Mouse (Mus musculus) cerebellum, adult 8-10 months (tissue): Measurements from ENCODE around the gene Cmtr1.
A peak's percentile ranks its signal among the peaks of the same experiment; 100 is the strongest.

Experiments used
- DNase-seq: peaks from one replicate; pipeline ENCODE4 v3.0.0; 2022

Gene Cmtr1

DNA sequence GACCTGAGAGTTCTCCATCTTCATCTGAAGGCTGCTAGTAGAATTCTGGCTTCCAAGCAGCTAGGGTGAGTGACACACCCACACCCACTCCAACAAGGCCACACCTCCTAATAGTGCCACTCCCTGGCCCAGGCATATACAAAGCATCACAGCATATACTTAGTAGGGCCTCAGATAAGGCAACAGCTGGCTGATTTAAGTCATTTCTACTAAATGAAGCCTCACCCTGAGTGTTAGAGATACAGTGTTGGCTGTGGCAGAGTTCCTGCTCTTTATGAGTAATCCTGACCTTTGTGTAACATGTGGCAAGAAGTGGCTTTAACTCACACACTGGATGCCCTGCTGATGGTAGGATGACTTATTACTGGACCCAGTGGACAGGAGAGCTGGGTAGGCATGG is 9.5 kb downstream of the Cmtr1 start:
- DNase-seq, result no peak

DNA sequence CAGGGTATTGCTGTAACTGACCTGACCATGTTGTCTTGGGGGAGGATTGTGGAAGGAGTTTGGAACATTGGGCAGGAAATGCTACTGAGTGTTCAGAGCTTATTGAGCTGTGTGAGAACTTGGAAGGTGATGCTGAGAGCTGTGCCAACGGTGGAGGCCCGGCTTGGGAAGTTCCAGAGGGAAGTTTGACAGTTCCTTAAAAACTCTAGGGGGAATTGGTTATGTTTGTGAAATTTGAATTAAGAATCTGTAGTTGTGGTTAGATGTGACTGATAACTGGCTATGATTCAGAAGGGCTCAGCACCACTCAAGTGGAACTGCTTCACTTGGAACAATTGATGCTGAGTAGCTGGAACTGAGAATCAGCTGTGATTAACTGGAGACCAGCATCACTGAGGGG is 10.6 kb downstream of the Cmtr1 start:
- no peak for DNase-seq

DNA sequence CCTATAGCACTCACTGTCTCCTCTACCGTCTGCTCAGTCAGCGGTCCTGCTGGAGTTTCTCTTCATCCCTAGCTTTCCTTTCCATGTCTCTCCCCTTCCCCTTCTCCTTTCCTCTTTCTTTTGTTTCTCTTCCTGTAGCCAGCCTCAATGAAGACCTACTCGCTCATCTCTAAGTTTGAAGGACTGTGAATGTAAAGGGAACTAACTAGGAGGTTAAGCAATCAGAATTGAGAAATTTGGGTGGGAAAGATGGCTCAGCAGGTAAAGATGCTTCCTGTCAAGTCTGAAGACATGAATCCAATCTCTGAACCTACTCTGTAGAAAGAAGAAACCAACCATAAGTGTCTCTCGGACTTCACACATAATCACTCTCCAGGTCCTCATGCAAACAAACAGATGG is 12.9 kb downstream of the Cmtr1 start:
- DNase-seq, result no peak

DNA sequence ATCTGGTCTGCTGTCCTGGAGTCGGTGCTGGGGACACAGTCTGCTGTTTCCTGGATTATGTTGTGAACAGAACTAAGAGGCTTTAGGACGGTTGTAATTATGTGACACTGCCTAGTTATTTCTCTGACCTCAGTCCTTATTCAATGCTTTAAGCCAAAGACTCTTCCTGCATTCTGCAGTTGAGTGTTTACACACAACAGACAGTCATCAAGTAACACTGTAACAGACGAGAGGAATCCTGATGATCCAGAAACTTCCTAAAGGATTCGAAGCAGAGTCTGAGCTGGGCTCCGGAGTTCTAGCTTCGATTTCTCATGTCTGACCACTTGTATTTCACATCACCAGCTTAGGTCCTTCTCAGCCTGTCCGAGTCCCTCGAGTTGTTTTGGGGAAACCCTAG is 18.1 kb downstream of the Cmtr1 start:
- DNase-seq, result no peak

DNA sequence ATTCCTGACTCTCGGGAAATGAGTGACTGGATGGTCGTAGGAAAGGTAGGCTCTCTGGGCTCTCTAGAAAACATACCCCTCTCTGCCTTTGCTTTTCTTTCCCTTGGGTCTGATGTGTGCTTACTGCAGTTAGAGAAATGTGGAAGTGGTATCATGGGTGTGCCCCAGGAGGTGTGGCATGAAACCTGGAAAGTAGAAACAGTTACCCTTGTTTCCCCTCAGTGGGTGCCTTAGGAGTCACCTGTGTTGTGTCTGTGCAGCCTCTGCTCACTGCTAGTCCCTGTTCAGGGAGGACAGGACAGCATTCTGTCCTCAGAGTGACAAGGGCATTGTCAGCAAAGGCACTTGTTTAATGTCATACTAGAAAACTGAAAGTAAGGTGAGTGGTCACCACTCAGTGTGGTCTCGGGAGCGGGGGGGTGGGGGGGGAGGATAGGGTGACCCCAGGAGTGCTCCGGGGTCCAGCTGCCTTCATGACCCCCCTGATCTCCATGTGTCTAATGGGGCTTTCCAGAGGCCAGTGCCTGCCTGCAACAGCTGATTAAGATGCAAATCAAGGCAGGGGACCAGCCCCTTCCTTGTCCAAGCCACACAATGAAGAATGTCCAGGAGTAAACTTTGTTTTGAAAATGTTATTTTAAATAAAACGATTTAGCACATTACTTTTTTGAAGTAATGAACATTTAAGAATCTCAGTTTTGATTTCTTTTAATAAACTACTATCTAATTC is 18.8 kb downstream of the Cmtr1 start:
- no peak for DNase-seq

DNA sequence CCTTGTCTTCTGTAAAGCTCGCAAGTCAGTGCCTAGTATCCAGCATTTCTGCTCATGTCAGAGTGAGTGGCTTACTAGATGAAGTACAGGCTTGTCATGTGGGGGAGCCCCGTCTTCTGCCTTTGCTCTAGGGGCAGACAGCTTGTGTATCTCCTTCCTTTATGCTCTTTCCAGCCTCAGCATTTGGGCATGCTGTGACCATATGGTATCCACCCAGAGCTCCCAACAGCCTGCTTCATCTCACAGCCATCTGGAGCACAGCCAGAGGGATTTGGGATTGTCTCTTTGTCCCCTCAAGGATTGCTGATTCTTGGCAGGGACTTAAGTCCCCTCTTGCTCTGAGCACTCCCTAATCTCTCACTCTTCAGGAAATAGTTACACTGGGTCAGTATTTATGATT is 19.8 kb downstream of the Cmtr1 start:
- peak; percentile 97 for DNase-seq

DNA sequence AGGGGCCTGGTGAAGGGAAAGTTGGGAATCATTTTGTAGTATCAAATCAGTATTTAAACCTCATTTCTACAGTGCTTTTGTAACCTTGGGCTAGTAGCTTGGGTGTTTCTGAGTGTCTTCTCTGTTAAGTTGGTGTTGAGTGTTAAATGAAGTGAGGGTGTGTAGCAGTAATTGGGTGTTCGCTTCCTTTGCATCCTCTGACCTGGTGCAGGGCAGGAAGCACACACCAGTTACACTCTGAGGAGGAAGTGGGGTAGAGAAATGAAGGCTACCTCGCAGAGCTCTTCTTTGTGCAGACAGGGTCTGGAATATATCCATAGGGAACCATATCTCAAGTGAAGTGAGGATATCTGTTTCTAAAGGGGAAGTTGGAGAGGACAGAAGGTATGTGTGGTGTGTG is 20.5 kb downstream of the Cmtr1 start:
- no peak for DNase-seq

DNA sequence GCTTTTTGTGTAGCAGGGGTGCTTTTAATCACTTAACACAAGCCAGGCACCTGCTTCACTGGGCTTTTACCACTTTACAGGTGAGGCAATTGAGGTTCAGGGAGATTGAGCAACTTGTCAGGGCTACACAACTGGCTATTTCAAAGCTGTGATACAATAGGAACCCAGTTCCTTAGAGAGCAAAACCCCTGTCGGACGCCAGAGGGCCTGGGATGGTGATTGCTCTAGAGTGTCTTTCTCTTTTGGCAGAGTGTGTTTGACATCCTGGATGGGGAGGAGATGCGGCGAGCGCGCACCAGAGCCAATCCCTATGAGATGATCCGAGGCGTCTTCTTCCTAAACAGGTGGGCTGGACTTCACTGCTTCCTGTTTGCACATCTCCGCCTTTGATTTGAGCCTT is 21.3 kb downstream of the Cmtr1 start:
- DNase-seq, result no peak

DNA sequence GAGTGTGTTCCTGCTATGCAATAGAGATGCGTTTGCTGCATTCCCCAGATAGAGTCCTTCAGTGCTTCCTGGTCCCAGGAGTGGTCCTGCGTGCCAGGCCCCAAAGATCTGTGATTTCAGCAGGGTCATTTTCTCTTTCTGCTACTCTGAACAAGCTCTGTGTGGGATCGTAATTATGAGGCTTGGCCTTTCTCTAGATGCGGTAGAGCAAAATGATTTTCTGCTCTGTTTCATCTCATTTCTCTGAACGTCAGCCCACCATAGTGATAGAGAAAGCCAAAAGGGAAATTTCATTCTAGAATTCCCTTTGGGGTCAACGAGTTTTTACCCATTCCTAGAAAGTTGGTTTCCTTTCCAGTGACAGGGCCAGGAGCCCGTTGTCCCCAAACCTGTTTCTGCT is 21.9 kb downstream of the Cmtr1 start:
- DNase-seq, result no peak

DNA sequence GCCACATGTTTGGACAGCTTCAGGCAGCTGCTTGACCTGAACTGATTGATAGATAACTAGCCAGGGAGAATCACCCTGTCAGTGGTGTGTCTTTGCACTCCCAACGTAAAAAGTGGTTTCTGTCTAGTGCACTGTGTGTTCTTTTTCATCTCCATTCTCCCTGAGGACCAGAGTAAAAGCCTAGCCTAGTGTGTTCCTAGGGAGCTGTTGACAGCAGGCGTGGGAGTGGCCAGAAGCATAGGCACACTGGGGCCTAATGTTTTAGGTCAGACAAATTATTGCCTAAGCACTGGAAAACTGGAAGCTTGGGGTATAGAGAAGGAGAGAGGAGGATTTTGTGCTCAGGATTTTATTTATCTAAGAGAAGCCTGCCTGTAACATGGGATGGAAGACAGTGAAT is 22.7 kb downstream of the Cmtr1 start:
- no peak for DNase-seq

DNA sequence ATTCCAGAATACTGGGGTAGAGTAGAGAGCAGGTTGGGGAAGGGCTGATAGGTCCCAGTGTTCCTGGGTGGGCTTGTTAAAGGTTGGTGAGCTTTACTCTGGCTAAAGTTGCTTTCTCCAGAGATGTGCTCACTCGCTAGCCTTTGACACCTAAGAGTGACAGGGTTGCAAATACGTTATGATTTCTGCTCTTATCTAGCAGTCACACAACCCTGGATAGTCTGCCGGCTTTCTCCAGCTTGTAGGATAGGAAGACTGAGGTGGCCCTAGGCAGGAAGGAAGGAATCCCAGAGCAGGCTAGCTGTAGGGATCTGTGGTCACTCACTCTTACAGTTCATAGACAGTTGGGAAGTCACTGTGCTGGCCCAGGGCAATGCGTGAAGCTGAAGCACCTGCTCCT is 23.9 kb downstream of the Cmtr1 start:
- DNase-seq, result no peak

DNA sequence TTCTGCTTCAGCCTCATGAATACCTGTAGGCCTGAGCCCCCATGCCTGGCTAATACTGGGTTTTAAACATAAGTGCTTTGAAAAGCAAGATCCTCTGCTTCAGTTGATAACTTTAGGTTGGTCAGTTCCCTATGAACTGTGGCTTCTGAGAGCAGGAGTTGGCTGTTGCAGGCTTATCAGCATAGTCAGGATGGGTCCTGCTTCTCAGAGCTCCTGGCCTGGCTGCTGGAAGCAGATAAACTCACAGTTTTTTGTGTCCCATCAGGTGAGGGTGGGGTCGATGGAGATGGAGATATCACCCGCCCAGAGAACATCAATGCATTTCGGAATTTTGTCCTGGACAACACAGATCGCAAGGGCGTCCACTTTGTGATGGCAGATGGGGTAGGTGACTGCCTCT is 26.4 kb downstream of the Cmtr1 start:
- DNase-seq, result no peak

DNA sequence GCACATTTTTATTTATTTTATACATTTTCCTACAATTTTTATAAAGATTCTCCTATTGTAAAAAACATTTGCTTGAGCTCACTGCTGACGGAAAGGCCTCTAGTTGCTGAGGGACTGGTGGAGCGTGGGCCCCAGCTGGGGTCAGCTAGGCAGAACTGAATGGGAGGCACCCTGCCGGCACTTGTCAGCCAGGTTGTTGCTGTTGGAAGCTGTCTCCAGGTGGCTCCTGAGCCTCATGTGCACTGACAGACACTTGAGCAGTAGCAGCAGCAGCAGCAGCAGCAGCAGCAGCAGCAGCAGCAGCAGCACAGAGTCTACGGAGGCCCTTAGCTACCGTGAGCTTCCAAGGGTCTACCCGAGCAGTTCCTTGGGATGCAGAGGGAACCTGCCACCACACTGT is 27.0 kb downstream of the Cmtr1 start:
- DNase-seq, result no peak

DNA sequence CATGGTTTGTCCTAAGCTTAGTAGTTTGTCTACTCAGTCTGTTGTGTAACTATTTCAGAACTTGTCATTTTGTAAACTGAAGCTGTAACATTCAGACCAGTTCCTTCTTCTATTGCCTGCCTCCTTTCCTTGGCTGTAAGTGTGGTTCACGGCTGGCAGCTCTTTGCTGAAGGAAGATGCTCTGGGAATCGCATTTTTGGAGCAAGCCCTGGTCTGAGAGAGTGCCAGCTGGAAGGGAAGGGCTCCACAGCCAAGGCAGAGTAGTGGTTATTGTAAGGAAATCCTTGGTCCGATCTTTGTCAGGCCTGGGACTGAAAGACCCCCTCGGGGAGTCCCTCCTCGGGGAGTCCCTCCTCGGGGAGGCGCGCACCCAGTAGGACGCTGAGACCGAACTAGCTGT is 28.2 kb downstream of the Cmtr1 start:
- DNase-seq, result peak; percentile 58

DNA sequence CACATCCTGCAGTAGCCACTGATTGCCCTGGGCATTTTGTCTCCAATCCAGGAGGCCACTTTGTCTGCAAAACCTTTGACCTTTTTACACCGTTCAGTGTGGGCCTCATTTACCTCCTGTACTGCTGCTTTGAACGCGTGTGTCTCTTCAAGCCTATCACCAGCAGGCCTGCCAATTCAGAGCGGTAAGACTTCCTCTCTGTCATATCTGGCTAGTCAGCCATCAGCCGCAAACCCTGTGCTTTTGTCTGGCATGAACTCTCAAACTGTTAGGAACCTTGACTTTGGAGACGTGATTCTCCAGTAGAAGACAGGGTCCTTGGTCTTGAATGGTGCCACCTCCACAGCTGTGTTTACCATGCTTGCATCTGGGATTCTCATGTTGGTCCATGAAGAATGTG is 29.9 kb downstream of the Cmtr1 start:
- DNase-seq, result no peak

DNA sequence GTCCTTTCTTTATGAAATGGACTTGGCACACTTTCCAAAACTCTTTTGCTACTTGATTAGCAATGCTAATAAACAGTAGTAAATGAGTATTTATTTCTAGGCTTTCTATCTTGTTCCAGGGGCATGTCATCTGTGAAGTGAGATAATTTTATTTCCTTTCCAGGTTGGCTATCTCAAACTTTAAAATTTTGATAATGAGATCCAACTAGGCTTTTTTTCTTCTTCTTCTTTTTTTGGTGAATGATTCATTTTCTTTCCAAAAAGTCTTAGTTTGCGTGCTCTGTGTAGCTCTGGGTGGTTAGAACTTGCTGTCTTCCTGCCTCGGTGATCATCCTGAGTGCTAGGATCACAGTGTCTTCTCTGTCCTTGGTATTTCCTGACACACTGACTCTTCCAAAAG is 32.4 kb downstream of the Cmtr1 start:
- DNase-seq, result no peak

DNA sequence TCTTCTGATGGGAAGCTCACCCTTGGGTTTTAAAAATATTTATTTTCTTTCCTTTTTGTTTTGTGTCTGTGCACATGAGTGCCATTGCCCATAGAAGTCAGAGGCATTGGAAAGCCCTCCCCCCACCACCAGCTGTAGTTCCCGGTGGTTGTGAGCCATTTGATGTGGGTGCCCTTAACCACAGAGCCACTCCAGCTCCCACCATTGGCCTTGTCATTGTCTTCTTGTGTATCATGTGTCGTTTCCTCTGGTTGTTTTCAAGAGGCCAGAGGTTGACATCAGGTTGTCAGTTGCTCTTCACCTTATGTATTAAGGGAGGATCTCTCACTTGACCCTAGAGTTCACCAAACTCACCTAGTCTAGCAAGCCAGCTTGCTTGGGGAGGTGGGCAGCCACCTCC is 33.2 kb downstream of the Cmtr1 start:
- DNase-seq, result no peak

DNA sequence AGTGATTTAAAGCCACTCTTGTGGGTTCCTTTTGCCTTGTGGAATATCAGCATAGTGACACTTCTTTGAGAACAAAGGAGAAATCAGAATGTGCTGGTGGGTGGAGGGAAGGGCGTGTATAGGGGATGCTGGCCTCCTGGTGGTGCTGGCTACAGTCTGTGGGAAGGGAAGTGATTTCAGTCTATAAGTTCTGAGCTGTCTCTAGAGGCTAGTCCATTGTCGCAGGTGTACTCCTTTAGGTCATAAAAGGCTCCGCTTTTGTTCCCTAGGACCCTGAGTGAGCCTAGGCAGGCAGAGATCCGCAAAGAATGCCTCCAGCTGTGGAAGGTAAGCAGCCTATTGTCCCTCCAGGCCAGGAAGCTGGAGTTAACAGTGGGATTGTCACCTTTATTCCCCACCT is 34.1 kb downstream of the Cmtr1 start:
- DNase-seq, result no peak

DNA sequence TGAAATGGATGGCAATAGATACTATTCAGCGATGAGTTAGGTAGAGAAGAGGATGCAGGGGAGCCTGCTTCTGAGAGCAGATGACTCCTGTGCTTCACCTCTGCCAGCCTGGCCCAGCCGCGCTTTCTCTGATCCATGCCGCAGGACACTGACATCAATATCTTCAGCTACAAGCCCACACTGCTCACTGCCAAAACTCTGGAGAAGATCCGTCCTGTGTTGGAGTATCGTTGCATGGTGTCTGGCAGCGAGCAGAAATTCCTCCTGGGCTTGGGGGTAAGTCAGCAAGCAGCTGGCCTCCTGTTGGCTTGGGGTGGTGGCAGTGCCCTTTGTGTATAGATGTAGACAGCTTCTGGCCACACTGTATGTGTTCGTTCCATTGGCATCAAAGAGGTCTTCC is 36.5 kb downstream of the Cmtr1 start:
- no peak for DNase-seq

DNA sequence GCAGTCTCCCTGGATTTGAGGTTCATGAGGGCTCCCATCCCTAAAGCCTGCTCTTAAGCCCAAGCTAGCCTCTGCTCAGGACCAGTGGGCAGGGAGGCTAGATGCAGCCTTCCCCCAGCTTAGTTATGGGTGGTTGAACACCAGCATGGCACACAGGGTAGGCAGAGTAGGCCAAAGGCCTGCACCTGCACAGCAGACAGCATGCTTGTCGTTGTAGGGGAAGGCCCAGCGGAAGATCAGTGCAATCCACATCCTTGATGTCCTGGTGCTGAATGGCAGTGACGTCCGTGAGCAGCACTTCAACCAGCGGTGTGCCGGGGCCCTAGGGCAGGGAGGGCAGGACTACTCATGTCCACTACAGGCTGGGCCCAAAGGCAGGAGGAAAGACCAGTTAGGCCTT is 38.0 kb downstream of the Cmtr1 start:
- DNase-seq, result no peak

DNA sequence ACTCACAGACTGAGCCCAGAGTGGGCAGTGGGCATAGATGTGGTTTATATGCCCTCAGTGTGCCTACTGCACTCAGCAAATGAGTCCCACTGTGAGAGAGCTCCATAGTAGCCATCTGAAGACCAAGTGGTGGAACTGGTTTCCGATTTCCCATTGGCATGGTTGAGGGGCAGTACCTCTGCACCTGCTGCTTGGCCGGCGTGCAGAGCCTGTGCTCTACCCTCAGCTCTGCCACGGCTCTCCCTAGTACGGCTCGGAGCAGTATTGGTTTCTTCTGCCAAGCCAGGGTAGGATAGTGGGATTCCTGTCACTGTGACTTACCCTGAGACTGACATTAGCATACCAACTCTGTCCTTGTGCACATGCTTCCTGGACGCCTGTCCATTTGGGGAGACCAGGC is 40.2 kb downstream of the Cmtr1 start:
- DNase-seq, result no peak

DNA sequence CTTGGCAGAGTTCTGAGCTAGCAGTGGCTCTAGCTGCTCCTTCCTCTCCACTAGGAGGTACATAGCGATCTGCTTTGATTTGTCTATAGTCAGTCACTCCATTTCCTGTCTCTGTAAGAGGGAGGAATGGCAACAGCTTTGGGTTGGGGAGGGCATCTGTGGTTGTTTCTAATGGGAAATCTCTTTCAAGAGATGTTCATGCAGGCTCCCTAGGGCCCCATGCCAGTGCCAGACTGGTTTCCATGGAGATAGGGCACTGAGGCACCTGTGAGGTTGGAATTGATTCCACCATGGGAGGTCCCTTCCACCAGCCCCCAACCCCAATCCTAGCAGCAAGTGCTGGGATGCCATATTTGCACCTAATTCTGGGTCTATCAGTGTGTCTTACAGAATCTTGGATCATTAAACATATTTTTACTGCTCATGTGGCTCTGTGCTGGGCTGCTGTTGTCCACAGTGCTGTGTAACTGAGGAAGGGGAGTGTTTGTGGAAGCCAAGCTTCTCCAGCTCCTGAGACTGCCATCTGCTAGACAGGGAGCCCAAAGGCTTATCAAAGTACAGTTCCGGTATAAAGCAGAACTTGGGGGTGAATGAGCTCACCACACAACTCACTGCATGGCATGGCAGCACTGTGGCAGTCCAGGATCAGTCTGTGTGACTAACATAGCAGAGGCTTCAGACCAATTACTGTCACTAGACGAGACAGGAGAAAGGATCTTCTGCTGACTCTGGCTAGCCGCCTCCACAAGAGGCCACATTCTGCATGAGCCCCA is 42.7 kb downstream of the Cmtr1 start:
- no peak for DNase-seq

DNA sequence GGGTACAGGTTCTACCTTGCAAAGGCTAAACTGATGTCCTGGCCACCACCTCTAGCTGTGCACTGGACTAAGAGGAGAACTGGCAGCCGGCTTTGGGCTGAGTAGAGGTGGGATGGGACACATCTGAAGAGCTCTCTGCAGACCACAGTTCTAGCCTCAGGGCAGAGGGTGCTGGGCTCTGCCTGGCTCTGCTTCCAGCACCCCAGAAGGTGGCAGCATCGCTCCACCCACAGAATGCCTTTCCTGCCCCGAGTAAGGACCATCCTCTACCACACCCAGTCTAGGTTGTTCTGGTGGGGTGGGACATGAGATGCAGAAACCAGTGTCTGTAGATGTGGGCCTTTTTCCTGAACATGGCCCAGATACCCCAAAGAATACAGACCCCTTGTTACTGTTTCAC is 44.4 kb downstream of the Cmtr1 start:
- peak; percentile 64 for DNase-seq

DNA sequence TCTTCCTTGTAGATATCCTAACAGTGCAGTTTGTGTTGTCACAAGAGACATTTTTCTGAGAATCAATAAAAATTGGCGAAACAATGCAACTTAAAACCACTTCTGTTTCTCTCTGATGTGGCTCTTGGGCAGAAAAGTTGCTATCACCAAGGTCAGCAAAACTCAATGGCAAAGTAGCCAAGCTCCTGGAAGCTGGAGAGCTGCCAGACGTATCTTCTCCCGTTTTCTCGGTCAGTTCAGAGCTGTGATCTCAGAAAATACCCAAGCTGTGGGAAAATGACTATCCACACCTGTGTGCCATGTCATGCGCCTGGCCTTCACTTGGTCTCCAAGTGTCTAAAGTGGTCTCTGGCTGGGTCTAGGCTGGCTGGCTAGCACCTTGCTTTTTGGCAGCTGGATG is 45.5 kb downstream of the Cmtr1 start:
- DNase-seq, result no peak

DNA sequence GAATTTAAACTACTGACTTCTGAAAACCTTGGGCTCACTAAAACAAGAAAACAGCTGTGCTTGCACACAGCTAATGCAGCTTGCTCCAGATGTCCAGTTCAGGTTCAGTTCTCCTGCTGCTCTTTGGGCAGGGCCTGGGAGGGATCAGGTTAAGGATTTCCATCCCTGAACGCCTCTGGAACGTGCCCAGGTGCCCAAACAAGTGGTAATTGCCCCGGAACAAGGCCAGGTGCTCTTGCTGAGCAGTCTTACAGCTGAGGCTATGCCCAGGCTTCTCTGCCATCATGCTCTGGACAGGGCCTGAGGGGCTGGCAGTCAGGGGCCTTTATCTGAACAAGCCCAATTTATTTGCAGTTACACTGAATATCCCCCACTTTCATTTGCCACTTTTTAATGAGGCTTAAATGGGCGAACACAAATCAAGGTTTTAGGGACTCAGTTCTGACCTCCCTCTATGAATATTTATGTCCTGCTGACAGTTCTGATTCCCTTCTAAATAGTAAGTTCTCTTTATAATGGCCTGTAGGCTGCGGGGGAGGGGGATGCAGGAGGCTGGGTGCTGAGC is 46.7 kb downstream of the Cmtr1 start:
- no peak for DNase-seq
